Comparison of ENCODE assay signal across 22 mouse cellular contexts in genomic region chr1:106318341-106318740, GRCm38 (mm10).
DNase-seq lines count a peak whose midpoint lies in the region; ATAC-seq and TF ChIP-seq lines count a peak whose summit lies in the region.
"Had no signal": no experiment of that assay in that cellular context is flagged by ENCODE, and none has a peak within 500 bp of the region (broad histone marks: within the 10 kb centered on the region; RNA-seq: fewer than 3 reads in every experiment).

No protein-coding gene starts in this region.

- no peak for TF ChIP-seq CTCF in gastrocnemius, adult 2 months (IDR thresholded peaks at IDR 0.05)
- no peak for TF ChIP-seq CTCF in MEL (IDR thresholded peaks at IDR 0.05 in 2 of 3, conservative IDR thresholded peaks at IDR 0.05 in 1 of 3; ENCODE audit: control insufficient read depth in 1 of 3, insufficient read depth in 1 of 3, low read depth in 2 of 3, low read length in 3 of 3, poor library complexity in 1 of 3, severe bottlenecking in 1 of 3)

- no peak for TF ChIP-seq POLR2A in MEL (IDR thresholded peaks at IDR 0.05; ENCODE audit: control insufficient read depth in 1 of 2, insufficient read depth in 1 of 2, low read depth in 1 of 2, low read length in 2 of 2, poor library complexity in 1 of 2)

- no peak for TF ChIP-seq EP300 in MEL (IDR thresholded peaks at IDR 0.05; ENCODE audit: low read depth in 1 of 2, low read length in 2 of 2)

- H3K9me3 ChIP-seq in MEL (replicated peaks; ENCODE audit: insufficient read depth, low read length) = no peaks in the 10 kb centered on the region
- H3K9me3 ChIP-seq: embryonic facial prominence, embryonic 12.5 days; forebrain, embryonic 15.5 days; G1E; heart, embryonic 10.5 days; hindbrain, embryonic 12.5 days; intestine, embryonic 15.5 days had no signal

- no peaks in the 10 kb centered on the region for H3K79me2 ChIP-seq in MEL (ENCODE audit: control insufficient read depth, insufficient read depth, low read length, poor library complexity)

- H3K36me3 ChIP-seq in MEL (ENCODE audit: control insufficient read depth in 1 of 2, insufficient read depth in 2 of 2, low read length in 2 of 2) = peaks cover 0 to 16% of the 10 kb centered on the region in 2 experiments; a peak in 2 of 4 replicates
- H3K36me3 ChIP-seq: embryonic facial prominence, embryonic 12.5 days; forebrain, embryonic 15.5 days; hindbrain, embryonic 12.5 days; intestine, embryonic 15.5 days had no signal

- peaks cover 0 to 2% of the 10 kb centered on the region in 2 experiments; a peak in 2 of 4 replicates for H3K27me3 ChIP-seq in MEL (ENCODE audit: control insufficient read depth in 1 of 2, insufficient read depth in 2 of 2, low read length in 2 of 2)
- H3K27me3 ChIP-seq: embryonic facial prominence, embryonic 12.5 days; forebrain, embryonic 15.5 days; hindbrain, embryonic 12.5 days; intestine, embryonic 15.5 days had no signal

- intact Hi-C loops in gastrocnemius, adult 2 months (cut with DNase I) = no loop called here
- intact Hi-C loops in gastrocnemius, postnatal 14 days (cut with DNase I; ENCODE audit: low total_unique reads) = no loop called here

- no peak for DNase-seq in gastrocnemius, adult 2 months
- DNase-seq in gastrocnemius, postnatal 14 days = no peak
- DNase-seq in 416B (ENCODE audit: low read depth) = peak; percentile 14
- no peak for DNase-seq in MEL (ENCODE audit: low read depth, low spot score)
- DNase-seq in testis, postnatal 14 days (ENCODE audit: low spot score) = no peak
- no peak for DNase-seq in lung, postnatal 4 days
- DNase-seq: adrenal gland, adult 8-10 months; adrenal gland, postnatal 36 days; cerebellum, adult 11 months; cerebellum, adult 8-10 months; cerebellum, postnatal 14 days; gastrocnemius, postnatal 25 days; heart, postnatal 10 days; heart, postnatal 4 days had no signal

- H3K9ac ChIP-seq in MEL (ENCODE audit: control insufficient read depth, low read depth, low read length, poor library complexity, severe bottlenecking) = no peak overlapping the region
- H3K9ac ChIP-seq: embryonic facial prominence, embryonic 12.5 days; forebrain, embryonic 15.5 days; hindbrain, embryonic 12.5 days; intestine, embryonic 15.5 days had no signal

- H3K4me3 ChIP-seq in gastrocnemius, adult 2 months = no peak overlapping the region
- no peak overlapping the region for H3K4me3 ChIP-seq in MEL (ENCODE audit: control insufficient read depth in 1 of 2, insufficient read depth in 1 of 2, low read depth in 2 of 2, low read length in 2 of 2)
- H3K4me3 ChIP-seq: embryonic facial prominence, embryonic 12.5 days; forebrain, embryonic 15.5 days; heart, embryonic 10.5 days; hindbrain, embryonic 12.5 days; intestine, embryonic 15.5 days had no signal

- TF ChIP-seq RAD21 in MEL (IDR thresholded peaks at IDR 0.05; ENCODE audit: low read depth, low read length) = no peak

- peaks cover 10 to 13% of the 10 kb centered on the region in 2 experiments for H3K4me1 ChIP-seq in MEL (ENCODE audit: control insufficient read depth in 1 of 2, insufficient read depth in 2 of 2, low read length in 2 of 2)
- H3K4me1 ChIP-seq: embryonic facial prominence, embryonic 12.5 days; forebrain, embryonic 15.5 days; intestine, embryonic 15.5 days had no signal

- ATAC-seq in inflammation-experienced regulatory T-cells, adult 6 months = peak; percentile 60
- ATAC-seq: forebrain, embryonic 15.5 days; hindbrain, embryonic 16.5 days; intestine, embryonic 15.5 days had no signal

- peak overlapping the region; percentile 79 for H3K27ac ChIP-seq in gastrocnemius, adult 2 months
- H3K27ac ChIP-seq in MEL (ENCODE audit: control insufficient read depth, low read depth, low read length) = no peak overlapping the region
- H3K27ac ChIP-seq: embryonic facial prominence, embryonic 12.5 days; forebrain, embryonic 15.5 days; heart, embryonic 10.5 days; hindbrain, embryonic 12.5 days; intestine, embryonic 15.5 days had no signal

TF ChIP-seq in MEL, 35 proteins besides CTCF, POLR2A, EP300 and RAD21:
- TF ChIP-seq NELFE (IDR thresholded peaks at IDR 0.05; ENCODE audit: low read depth, low read length) (no peak), RCOR1 (IDR thresholded peaks at IDR 0.05; ENCODE audit: low read depth, low read length) (0 out of 2 replicates have a peak, but pooled peaks have one; percentile 8)
